Mouse (Mus musculus): Measurements from ENCODE around the gene Actr1a. TPM values are rescaled to one million over a fixed set of nuclear protein-coding genes. Genes with fewer than 3 reads are reported as not detected.

Gene Actr1a
- polyA plus RNA-seq, 1 experiment = 78.7 TPM

DNA sequence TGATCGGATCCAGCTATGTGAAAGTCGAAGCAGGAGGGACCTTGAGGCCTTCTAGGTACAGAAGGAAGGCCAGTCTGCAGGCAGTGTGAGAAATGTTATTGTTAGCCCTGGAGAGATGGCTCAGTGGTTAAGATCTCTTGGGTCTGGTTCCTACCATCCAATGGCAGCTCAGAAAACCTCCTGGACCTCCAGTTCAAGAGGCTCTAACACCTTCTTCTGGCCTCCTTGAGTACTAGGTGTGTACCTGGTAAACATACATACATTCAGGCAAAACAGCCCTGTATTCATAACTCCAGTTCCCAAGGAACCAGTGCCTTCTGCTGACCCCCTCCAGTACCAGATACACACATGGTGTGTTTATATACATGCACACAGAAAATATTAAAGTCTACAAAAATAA, 18.4 kb upstream of the Actr1a start:
- no peaks in the 10 kb centered on the region; the same call in 1 of the 2 replicates for H3K4me1 ChIP-seq (ENCODE audit: control insufficient read depth, insufficient read depth, insufficient read length, low read length)
- no peak overlapping the region for H3K4me3 ChIP-seq (ENCODE audit: insufficient read depth, low read depth, low read length)
- H3K27ac ChIP-seq (replicated peaks; ENCODE audit: low read depth, low read length) = no peak overlapping the region

DNA sequence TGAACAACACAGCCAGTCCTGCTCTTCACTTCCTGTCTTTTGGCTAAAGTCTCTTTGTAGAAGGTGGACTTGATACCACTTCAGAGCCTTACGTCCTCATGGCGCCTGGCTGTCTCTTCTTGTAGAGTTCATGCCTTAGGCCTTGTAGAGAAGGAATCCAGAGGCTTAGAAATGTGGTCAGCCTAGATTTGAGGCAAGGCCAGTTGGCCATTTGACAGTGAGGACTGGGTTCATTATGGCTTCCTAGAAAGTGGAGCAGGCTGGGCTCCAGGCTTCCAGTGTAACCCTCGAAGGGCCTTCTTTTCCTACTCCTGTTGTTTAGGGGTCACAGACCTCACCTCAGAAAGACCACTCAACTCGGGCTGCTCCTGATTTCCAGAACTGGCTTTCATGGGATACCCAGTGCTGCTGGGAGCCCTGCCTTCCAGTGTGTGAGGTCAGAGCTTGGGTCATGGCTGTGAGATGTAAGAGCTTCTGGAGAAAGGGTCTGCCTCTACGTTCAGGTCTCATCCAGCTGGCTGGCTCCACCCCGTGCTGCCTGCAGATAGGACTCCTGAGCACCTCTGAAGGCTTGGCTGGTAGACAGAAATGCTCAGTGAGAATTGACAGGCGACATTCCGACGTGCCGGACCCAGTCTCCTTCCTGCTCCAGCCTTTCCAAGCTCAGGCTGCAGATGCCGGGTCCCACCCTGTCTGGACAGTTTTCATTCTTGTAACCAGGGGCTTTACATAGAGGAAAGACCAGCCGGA, 16.7 kb upstream of the Actr1a start:
- H3K4me1 ChIP-seq (ENCODE audit: control insufficient read depth, insufficient read depth, insufficient read length, low read length) = peaks cover 2% of the 10 kb centered on the region; the same call in 1 of the 2 replicates
- H3K27ac ChIP-seq (replicated peaks; ENCODE audit: low read depth, low read length) = no peak overlapping the region
- no peak overlapping the region for H3K4me3 ChIP-seq (ENCODE audit: insufficient read depth, low read depth, low read length)

DNA sequence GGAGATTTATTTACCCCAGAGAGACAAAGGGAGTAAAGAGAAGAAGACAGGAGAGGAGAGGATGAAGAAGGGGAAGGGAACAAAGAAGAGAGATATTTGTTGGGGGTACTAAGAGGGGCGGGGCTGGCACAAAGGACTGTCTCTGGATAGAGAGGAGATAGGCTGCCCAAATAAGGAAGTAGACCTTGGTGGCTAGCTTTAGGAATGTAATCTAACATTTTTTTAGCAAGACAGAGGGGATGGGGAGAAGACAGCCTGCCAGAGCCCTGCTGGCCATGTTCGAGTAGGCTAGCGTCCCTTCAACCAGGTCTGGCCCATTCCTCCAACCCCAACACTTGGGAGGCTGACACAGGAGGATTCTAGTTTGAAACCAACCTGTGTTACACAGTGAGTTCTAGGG, 14.0 kb upstream of the Actr1a start:
- Histone ChIP-seq H3K4me1 (ENCODE audit: control insufficient read depth, insufficient read depth, insufficient read length, low read length) (peaks cover 3% of the 10 kb centered on the region; the same call in 1 of the 2 replicates), H3K27ac (replicated peaks; ENCODE audit: low read depth, low read length) (no peak overlapping the region), H3K4me3 (ENCODE audit: insufficient read depth, low read depth, low read length) (no peak overlapping the region)

DNA sequence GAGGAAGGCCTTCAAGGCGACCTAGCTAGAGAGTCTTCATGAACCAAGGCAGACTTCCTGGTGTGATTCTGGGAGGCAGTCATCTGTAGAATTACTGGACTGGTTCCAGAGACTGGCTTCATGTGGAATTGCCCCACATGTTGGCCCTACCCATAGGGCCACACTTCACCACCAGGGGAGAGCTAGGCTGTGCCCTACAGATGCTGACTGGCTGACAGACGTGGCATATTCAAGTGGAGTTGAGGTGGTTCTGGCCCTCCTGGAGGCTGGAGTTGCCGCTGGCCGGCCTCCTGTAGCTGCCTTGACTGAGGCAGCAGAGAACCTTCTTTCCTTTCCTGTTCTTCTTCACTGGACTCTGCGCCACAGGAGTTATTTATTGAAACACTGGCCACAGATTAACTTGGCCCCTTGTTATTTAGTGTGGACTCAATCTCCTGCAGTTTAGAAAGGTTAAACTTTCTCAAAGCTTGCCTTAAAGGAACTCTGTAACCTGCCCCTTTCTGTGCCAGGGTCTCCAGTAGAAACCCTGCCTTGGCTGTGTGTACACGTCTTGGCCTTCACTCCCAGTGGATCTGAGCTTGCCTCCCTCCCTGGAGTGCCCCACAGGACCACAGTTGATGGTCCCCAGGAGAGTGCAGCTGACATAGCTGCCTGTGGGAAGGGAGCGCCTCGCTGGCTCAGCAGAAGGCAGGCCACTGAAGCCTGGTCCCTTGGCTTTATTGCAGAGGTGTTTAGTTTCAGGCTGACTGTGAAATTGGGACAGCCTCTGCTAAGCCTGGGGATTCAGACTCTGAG, 11.2 kb upstream of the Actr1a start:
- H3K27ac ChIP-seq (replicated peaks; ENCODE audit: low read depth, low read length) = no peak overlapping the region
- H3K4me1 ChIP-seq (ENCODE audit: control insufficient read depth, insufficient read depth, insufficient read length, low read length) = peaks cover 3% of the 10 kb centered on the region; the same call in 1 of the 2 replicates
- H3K4me3 ChIP-seq (ENCODE audit: insufficient read depth, low read depth, low read length) = no peak overlapping the region

DNA sequence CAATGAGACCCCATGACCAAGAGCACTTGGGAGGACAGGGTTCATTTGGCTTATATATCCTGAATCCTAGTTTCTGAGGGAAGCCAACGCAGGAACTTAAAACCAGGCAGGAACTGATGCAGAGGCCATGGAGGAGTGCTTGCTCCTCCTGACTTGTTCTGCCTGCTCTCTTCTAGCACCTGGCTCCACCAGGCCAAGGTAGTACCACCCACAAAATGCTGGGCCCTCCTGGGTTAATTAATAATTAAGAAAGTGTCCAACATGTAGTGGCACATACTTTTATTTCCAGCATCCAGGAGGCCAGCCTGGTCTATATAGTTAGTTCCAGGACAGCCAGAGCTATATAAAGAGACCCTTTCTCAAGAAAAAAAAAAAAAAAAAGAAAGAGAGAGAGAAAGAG, 8.5 kb upstream of the Actr1a start:
- H3K4me3 ChIP-seq (ENCODE audit: insufficient read depth, low read depth, low read length) = no peak overlapping the region
- H3K27ac ChIP-seq (replicated peaks; ENCODE audit: low read depth, low read length) = no peak overlapping the region
- peaks cover 3% of the 10 kb centered on the region; the same call in 1 of the 2 replicates for H3K4me1 ChIP-seq (ENCODE audit: control insufficient read depth, insufficient read depth, insufficient read length, low read length)

DNA sequence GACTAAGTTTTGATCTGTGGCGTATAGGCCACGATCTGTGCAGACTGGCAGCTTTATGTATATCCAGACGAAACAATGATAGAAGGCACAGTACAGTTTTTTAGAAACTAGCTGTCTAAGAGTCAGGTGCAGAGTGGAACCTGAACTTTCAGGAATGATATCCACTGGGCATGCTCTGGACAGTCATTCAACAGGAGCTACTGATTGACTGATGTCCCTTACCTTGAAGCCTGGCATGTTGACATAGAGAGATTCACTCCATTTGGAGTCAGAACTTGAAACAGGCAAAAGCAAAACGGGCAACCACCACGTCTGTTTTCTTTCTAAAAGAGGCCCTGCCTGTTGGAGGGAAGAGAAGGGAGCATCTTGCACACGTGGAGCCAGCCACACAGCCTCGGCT, 5.0 kb upstream of the Actr1a start:
- peaks cover 7% of the 10 kb centered on the region; the same call in 1 of the 2 replicates for H3K4me1 ChIP-seq (ENCODE audit: control insufficient read depth, insufficient read depth, insufficient read length, low read length)
- H3K27ac ChIP-seq (replicated peaks; ENCODE audit: low read depth, low read length) = no peak overlapping the region
- no peak overlapping the region for H3K4me3 ChIP-seq (ENCODE audit: insufficient read depth, low read depth, low read length)

DNA sequence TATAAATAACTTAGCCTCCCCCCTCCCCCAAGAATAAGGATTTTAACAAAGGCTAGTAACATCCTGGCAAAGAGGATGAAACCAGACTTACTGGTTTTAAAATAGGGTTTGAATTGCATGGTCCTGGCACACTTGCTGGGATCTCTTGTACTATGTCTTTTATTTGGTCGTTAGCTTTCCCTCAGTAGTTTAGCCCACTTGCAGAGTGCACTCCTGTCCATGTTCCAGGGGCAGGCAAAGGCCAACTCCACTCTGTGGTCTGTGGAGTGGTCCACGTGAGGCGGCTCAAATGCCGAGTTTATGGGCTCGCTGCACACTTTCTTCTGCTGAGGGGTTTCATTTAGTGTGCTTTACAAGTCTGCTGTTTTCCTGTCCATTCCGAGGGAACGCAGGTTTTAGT, 4.3 kb upstream of the Actr1a start:
- Histone ChIP-seq H3K4me1 (ENCODE audit: control insufficient read depth, insufficient read depth, insufficient read length, low read length) (peaks cover 7% of the 10 kb centered on the region; the same call in 1 of the 2 replicates), H3K27ac (replicated peaks; ENCODE audit: low read depth, low read length) (no peak overlapping the region), H3K4me3 (ENCODE audit: insufficient read depth, low read depth, low read length) (no peak overlapping the region)

DNA sequence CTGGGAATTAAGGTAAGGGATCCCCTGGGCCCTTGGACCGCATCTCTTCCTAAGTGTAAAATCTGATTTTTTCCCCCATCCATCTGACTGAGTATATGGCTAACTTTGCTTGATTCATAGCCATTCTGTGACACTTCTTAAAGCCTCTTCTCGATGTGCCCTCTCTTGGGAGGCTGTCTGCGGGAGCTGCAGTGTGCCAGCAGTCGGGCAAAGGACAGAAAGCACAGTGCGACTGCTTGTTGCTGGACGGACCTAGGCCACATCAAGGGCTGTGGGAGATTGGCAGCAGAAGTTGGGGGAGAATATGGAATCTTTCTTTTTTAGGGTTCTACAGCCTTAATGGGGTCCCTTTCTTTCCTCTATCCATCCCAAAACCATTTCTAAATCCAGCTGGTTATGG, 3.8 kb upstream of the Actr1a start:
- no peak overlapping the region for H3K27ac ChIP-seq (replicated peaks; ENCODE audit: low read depth, low read length)
- peaks cover 7% of the 10 kb centered on the region; the same call in 1 of the 2 replicates for H3K4me1 ChIP-seq (ENCODE audit: control insufficient read depth, insufficient read depth, insufficient read length, low read length)

DNA sequence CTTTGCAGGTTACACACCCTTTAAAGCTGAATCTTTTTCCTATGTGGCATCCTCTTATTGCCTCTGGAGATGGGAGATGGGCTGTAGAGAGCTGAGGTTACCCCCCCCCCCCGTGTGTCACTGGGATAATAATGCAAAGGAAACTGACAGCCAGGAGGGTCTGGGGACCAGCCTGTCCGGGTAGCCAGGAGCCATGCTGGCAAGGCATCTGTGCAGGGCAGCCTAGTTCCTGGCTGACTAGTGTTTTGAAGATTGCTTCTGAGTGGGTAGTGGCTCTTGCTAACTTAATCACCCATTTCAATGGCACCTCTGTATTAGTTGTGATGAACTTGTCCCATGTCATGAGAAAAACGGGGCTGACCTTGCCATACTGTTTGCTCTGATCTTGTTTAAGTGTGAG, 2.9 kb upstream of the Actr1a start:
- peak overlapping the region; percentile 89; the same call in 1 of the 2 replicates for H3K4me3 ChIP-seq (ENCODE audit: insufficient read depth, low read depth, low read length)
- H3K27ac ChIP-seq (replicated peaks; ENCODE audit: low read depth, low read length) = no peak overlapping the region
- peaks cover 10% of the 10 kb centered on the region; the same call in 1 of the 2 replicates for H3K4me1 ChIP-seq (ENCODE audit: control insufficient read depth, insufficient read depth, insufficient read length, low read length)

More for the DNA sequence above, 3.8 kb upstream of the Actr1a start:
- H3K4me3 ChIP-seq (ENCODE audit: insufficient read depth, low read depth, low read length) = no peak overlapping the region

DNA sequence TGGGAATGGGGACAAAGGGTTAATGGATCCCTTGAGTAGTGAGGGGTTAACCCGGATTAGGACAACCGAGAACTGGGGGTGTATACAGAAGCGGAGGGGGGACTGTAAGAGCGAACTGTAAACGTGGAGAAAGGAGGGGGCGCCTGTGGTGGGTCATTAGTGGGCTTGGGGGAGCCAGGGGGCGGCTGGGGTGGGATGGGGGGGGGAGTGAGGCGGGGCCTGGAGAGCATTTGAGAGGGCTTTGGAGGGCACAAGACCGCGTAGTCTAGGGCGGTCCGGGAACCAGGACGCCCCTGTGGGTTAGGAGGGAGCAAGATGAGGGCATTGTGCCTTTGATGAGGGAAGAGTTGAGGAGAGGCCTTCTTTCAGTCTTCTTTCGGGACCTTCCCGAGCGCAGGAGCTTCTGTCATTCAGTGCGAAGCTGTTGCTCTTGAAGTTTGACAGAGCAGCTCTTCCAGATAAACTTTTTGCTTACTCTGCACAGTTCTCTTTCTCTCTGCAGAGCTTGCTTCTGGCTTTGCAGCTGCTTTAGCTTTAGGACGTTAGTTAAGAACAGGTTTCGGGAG, 2.0 kb upstream of the Actr1a start:
- Histone ChIP-seq H3K4me1 (ENCODE audit: control insufficient read depth, insufficient read depth, insufficient read length, low read length) (peaks cover 10% of the 10 kb centered on the region; the same call in 1 of the 2 replicates), H3K4me3 (ENCODE audit: insufficient read depth, low read depth, low read length) (peak overlapping the region; percentile 89), H3K27ac (replicated peaks; ENCODE audit: low read depth, low read length) (no peak overlapping the region)

DNA sequence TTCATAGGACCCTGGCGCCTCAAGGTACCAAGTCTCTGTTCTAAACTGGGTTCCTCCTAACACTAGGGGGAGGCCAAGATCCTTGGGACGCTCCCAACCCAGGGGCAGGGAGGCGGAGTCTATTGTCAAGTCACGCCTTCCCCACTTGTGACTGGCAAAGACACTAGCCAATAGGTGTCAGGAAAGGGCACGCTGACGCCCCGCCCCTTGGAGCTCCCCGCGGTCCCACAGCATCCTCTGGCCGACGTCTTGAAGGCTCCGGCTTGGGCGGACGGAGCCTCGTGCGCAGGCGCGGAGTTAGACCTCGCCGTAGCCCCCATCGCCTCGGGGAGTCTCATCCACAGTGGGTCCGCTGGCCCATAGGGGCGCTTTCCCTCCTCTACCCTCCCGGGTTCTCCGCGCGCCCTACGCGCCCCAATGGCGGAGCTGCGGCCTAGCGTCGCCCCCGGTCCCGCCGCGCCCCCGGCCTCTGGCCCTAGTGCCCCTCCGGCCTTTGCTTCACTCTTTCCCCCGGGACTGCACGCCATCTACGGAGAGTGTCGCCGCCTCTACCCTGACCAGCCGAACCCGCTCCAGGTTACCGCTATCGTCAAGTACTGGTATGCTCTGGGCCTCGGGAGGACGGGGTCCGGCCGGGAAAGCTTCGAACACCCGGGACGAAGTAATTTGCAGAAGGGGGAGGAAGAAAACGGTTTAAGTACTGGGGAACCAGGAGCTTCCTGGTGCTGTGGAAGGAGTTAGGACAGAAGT, 1.3 kb upstream of the Actr1a start, which contains the start of gene Sufu:
Sufu (plus strand) TSS at position 211 of the 750 bp plus-strand sequence.
- H3K4me1 ChIP-seq (ENCODE audit: control insufficient read depth, insufficient read depth, insufficient read length, low read length) = peaks cover 10% of the 10 kb centered on the region; the same call in 1 of the 2 replicates
- H3K27ac ChIP-seq (replicated peaks; ENCODE audit: low read depth, low read length) = 0 out of 2 replicates have a peak within 1 kb of the TSS, but pooled peaks have one; percentile 57
- H3K4me3 ChIP-seq (ENCODE audit: insufficient read depth, low read depth, low read length) = peak within 1 kb of the TSS; percentile 89

DNA sequence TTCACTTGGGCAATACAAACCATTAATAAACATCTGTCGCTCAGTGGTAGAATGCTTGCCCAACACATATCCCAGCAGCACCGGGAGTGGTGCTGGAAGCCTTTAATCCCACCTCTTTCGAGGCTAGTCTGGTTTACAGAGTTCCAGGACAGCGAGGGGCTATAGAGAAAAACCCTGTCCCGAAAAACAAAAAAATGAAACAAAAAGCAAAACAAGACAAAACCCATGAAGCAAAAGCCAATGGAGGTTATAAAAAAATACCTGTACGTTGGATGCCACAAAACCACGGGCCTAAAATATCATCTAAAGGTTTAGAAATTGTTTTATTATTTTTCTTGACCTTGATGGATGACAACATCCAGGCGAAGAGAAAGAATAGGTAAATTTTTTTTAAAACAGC, 561 bp upstream of the Actr1a start:
- peak overlapping the region; percentile 43 for H3K4me3 ChIP-seq (ENCODE audit: insufficient read depth, low read depth, low read length)
- H3K4me1 ChIP-seq (ENCODE audit: control insufficient read depth, insufficient read depth, insufficient read length, low read length) = peaks cover 10% of the 10 kb centered on the region; the same call in 1 of the 2 replicates
- no peak overlapping the region for H3K27ac ChIP-seq (replicated peaks; ENCODE audit: low read depth, low read length)

DNA sequence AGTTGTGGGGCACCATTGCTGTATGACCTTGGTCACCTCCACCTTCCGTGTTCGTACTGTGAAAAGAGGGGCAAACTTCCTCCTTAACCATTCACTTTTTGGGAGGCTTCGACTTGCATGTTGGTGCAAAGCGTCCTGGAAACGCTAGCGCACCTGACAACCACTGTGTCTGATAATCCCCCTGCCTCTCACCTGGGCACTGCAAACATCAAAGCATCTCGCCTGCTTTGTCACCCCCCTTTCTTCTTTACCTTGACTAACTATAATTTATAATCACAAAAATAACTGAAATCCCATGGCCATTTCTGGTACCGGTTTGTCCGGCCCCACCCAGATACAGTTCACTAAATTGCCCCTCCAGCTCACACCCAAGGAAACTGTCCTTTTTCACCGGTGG, 838 bp downstream of the Actr1a start:
- peak overlapping the region; percentile 66 for H3K4me3 ChIP-seq (ENCODE audit: insufficient read depth, low read depth, low read length)
- peak overlapping the region; percentile 4; the same call in 1 of the 2 replicates for H3K27ac ChIP-seq (replicated peaks; ENCODE audit: low read depth, low read length)
- peaks cover 10% of the 10 kb centered on the region; the same call in 1 of the 2 replicates for H3K4me1 ChIP-seq (ENCODE audit: control insufficient read depth, insufficient read depth, insufficient read length, low read length)

DNA sequence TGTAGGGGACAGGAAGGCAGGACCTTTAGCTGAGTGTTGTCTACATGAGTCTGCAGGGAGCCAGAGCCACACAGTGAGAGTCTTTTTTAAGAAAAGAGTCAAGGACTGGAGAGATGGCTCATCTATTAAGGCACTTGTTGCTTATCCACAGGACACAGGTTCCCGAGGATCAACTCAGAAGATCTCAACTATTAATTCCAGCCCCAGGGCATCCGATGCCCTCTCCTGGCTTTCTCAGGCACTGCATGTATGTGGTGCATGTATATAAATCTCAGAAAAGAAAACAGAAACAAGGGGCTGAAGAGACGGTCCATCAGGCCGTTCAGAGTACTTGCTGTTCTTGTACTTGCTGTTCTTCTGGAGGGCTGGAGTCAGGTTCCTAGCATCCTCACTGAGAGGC, 3.5 kb downstream of the Actr1a start:
- Histone ChIP-seq H3K4me1 (ENCODE audit: control insufficient read depth, insufficient read depth, insufficient read length, low read length) (peaks cover 3% of the 10 kb centered on the region; the same call in 1 of the 2 replicates), H3K27ac (replicated peaks; ENCODE audit: low read depth, low read length) (no peak overlapping the region), H3K4me3 (ENCODE audit: insufficient read depth, low read depth, low read length) (no peak overlapping the region)
